Mouse (Mus musculus) c-Kit-negative CD71-positive TER-119-positive erythroid progenitor cells, embryonic 14.5 days (primary cell): ENCODE data around the gene Pik3cd.

Source experiments
- DNase-seq: peaks from one replicate; pipeline ENCODE4 v3.0.0-alpha.2; 2013; ENCODE audit warnings: low read depth, low spot score

The Pik3cd gene

GRCm38 (mm10) chr4:149689822-149690700 is 12.3 kb downstream of the Pik3cd start:
- no peak for DNase-seq

DNA sequence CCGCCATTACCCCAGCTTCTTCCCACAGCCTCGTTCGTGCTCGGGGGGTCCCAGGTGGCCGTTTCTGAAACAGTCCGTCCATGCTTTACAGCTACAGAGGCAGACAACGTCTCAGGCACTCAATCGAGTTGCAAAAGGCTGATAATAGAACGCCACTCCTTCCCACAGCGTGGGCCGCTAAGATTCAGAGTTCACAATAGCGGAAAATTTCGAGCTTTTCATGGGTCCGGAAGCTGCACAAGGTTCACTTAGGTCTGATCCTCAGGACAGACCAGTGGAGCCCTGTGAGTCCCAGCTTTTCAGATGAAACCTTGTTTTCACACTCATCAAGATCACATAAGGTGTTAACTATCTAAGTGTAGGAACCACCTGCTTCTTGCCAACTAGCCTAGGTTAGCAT is 13.5 kb downstream of the Pik3cd start:
- no peak for DNase-seq

GRCm38 (mm10) chr4:149684841-149685623 is 17.3 kb downstream of the Pik3cd start:
- no peak for DNase-seq

- DNase-seq = no peak
These were observed 18.5 kb downstream of the Pik3cd start for GRCm38 (mm10) chr4:149683875-149684274.

GRCm38 (mm10) chr4:149679056-149679770 is 23.2 kb downstream of the Pik3cd start:
- DNase-seq = no peak

- DNase-seq = no peak
These were observed 24.4 kb downstream of the Pik3cd start for GRCm38 (mm10) chr4:149678006-149678405.

GRCm38 (mm10) chr4:149675378-149676261 is 26.8 kb downstream of the Pik3cd start:
- DNase-seq = peak; percentile 29

DNA sequence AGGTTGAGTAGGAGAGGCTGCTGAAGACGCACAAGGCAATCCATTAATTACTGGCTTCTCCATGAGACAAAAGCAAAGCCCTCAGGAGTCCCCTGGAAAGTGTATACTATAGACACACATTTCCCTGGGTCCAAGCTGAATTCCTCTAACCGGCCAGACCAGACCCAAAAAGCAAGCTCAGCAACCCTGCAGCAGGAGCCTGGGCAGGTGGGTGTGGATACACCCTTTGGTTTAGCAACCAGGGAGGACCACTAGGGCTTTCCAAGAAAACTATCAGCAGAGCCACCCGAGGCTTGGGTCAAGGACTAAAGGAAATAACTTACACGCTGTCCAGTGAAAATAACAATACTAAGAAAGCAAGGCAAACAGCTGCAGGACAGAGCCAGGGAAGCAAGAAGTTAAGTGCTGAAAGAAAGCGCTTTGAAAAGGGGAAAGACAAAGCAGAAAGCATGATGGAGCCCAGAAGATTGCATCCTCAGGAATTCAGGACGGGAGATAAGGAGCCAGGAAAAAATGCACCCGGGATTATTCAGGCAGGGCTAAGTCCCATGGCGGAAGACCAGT is 27.5 kb downstream of the Pik3cd start:
- DNase-seq = no peak

- no peak for DNase-seq
These were observed 29.6 kb downstream of the Pik3cd start for GRCm38 (mm10) chr4:149672747-149673146.

GRCm38 (mm10) chr4:149671175-149671574 is 31.2 kb downstream of the Pik3cd start:
- no peak for DNase-seq

- no peak for DNase-seq
These were observed 36.7 kb downstream of the Pik3cd start for GRCm38 (mm10) chr4:149665692-149666090.

DNA sequence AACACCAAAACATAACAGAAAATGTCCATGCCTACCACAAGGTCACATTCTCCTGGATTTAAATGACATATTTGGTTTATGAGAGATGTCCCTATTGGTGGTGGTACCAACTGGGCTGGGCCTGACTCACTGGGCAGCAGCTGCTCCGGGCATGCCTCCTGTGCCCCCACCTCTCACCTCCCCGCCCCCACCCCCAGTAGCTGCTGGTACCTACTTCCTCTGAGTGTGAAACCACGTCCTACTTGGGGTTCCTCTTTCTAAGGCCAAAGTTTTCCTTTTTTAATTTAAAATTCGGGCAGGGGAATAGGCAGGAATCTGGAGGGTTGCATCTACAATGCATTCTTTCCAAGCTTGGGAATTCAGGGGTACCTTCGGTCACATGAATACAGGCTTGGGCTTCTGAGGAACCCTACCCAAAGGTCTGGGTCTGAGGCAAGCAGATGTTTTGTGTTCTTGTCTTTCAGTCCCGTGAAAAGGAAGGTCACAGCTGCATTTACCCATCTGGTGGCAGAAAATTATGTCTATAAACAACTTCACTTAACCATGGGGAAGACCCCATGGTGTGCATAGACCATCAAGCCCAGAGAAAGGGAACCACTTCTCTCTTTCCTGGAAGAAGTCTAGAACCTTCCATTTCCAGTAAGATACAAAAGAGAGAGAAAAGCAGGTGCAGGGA is 37.2 kb downstream of the Pik3cd start:
- DNase-seq = no peak

DNA sequence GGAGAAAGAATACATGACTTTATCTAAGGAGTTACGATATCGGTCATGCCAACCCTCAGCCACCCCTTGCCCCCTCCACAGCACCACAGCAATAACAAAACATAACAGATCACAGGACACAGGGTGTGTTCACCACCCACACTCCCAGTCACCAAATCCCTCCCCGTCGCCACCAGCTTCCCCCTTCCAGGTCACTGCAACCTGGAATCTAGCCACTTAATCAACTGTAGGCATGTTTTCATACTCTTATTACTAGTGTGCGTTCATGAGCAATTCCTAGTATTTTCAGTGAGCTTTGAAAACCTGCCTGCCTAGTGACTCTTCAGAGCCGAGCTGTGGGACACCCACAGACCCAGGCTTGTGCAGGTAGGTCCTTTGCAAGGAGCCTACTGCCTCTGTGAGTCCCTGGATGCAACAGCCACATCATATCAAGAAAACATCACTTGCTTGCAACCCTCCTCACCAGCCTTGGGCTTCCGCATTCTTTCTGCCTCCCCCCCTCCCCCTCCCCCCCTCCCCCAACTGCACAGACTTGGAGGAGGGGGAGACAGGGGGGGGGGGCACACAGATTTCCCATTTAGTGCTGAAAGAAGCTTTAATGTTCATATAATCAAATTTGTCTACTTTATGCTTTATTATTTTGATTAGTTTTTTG is 38.4 kb downstream of the Pik3cd start:
- no peak for DNase-seq

GRCm38 (mm10) chr4:149661967-149662589 is 40.3 kb downstream of the Pik3cd start:
- DNase-seq = no peak

DNA sequence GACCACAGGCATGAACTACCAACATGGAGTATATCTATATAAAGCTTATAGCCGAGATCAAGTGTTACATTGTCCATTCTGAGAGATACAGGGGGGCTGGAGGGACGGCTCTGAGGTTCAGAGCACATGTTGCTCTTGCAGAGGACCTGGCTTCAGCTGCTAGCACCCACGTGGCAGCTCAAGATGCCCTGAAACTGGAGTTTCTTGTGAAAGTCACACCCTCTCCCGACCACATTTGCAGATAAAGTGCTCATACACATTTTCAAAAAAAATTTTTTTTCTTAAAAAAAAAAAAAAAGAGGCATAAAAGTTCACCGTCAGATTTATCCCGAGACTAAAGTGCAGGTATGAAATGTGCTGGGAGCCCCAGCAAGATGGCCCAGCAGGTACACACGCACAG is 41.8 kb downstream of the Pik3cd start:
- no peak for DNase-seq

DNA sequence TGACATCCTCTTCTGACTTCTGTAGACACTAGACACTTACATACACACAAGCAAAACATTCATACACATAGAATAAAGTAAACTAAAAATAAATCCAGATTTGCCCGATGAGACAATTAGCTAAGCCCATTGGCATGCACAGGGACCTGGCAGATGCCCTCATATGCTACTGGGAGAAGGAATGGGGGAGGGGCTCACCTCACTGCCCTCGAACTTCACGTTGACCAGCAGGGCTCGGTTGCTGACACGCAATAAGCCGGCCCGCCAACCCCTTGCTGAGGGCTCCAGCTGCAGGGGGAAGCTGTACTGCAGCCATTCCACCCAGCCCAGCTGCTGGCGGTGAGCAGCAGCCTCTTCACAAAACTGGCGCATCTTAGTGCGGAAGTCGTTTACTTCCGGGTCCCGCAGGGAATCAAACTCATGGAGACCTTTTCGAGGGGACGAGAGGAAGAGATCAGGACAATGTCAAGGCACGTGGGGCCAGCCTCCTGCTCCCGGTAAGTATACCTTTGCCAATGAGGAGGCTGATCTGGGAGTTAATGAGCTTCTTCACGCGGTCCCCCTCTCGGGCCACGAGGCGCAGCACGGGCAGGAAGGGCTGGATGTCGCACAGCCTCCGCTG is 42.8 kb downstream of the Pik3cd start:
- DNase-seq = no peak

- DNase-seq = no peak
These were observed 44.4 kb downstream of the Pik3cd start for GRCm38 (mm10) chr4:149657858-149658416.

DNA sequence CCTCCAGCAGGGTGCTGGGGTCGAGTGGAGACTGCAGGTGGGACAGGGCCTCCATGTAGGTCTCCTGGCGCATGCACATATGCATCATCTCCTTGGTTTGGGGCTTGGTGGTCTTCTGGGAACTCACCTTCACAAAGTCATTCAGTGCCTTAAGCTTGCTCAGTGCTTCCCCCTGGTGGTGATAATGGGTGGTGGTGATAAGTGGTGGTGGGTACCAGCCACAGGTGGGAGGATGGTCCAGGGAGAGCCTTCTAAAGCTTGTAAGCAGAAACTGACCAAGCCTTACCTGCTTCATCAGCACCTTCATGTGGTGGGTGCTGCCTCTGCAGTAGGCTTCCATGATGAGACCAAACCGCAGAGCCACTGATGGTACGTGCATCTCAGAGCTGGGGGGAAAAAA is 48.1 kb downstream of the Pik3cd start:
- peak; percentile 29 for DNase-seq
